Mouse (Mus musculus): ENCODE measurements around the gene Dpp4. TPM values are rescaled to one million over a fixed set of nuclear protein-coding genes. Genes with fewer than 3 reads are reported as not detected.

The Dpp4 gene
- polyA plus RNA-seq, 1 experiment from 2014 or later: 0.80 TPM

DNA sequence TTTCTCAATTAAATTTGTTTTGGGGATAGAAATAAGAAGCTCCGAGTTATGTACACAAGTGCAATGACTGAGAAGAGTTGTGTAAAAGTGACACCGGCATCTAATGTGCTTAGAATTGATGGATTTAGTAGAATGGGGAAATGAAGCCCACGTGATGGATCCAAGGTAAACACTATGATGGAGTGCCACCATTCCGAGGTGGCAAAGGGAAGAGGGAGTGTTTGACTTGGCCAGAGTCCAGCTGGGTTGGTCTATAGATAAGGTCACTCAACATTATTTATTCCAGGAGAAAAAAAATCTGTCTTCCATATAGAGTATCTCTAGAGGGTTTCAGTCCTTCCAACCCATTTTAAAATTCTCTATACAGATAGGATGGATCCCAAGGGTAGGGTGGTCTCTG, 28.8 kb downstream of the Dpp4 start:
- H3K4me2 ChIP-seq (ENCODE audit: low read depth): no peak overlapping the region
- ATAC-seq (ENCODE audit: insufficient read depth, low FRiP score, low TSS enrichment): no peak
- WGBS: 84% methylated on average over 4 of the region's 4 CpGs

DNA sequence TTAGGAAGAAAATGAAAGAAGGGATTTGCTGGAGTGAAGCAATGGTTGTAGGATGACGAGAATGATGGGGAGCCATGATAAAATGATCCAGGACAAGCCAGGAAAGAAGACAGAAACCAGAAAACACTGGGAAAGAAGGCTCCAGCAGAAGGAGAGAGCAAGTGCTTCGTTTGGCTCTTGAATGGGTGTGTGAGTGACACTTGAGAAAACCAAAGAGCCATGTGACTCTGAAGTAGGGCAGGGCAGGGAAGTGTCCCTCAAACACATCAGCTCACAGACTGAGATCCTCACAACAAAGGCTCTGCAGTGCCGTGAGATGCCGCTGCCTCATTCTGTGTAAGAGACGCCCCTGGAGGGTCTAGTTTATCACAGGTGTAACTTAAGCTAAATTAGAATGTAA, 29.6 kb downstream of the Dpp4 start:
- Histone ChIP-seq H3K36me3 (ENCODE audit: control insufficient read depth, insufficient read depth, low read length) (no peaks in the 10 kb centered on the region), H3K4me1 (ENCODE audit: control insufficient read depth, insufficient read depth, low read length) (no peaks in the 10 kb centered on the region), H3K4me2 (ENCODE audit: low read depth) (no peak overlapping the region), H3K9me3 (ENCODE audit: control insufficient read depth, low read length) (no peaks in the 10 kb centered on the region), H3K27me3 (ENCODE audit: control insufficient read depth, insufficient read depth, low read length) (no peaks in the 10 kb centered on the region), H3K4me3 (ENCODE audit: low read depth, low read length) (no peak overlapping the region), H3K9ac (ENCODE audit: low read length) (no peak overlapping the region), H3K27ac (ENCODE audit: low read depth, low read length) (no peak overlapping the region)
- WGBS: 72% methylated on average over 5 of the region's 5 CpGs
- no peak for ATAC-seq (ENCODE audit: insufficient read depth, low FRiP score, low TSS enrichment)
- no peak for DNase-seq (ENCODE audit: low spot score)

More for the DNA sequence above, 28.8 kb downstream of the Dpp4 start:
- no peaks in the 10 kb centered on the region for H3K36me3 ChIP-seq (ENCODE audit: control insufficient read depth, insufficient read depth, low read length)
- H3K27ac ChIP-seq (ENCODE audit: low read depth, low read length): no peak overlapping the region
- H3K4me3 ChIP-seq (ENCODE audit: low read depth, low read length): no peak overlapping the region
- no peaks in the 10 kb centered on the region for H3K27me3 ChIP-seq (ENCODE audit: control insufficient read depth, insufficient read depth, low read length)
- H3K9me3 ChIP-seq (ENCODE audit: control insufficient read depth, low read length): no peaks in the 10 kb centered on the region
- H3K4me1 ChIP-seq (ENCODE audit: control insufficient read depth, insufficient read depth, low read length): no peaks in the 10 kb centered on the region
- no peak for DNase-seq (ENCODE audit: low spot score)
- no peak overlapping the region for H3K9ac ChIP-seq (ENCODE audit: low read length)

DNA sequence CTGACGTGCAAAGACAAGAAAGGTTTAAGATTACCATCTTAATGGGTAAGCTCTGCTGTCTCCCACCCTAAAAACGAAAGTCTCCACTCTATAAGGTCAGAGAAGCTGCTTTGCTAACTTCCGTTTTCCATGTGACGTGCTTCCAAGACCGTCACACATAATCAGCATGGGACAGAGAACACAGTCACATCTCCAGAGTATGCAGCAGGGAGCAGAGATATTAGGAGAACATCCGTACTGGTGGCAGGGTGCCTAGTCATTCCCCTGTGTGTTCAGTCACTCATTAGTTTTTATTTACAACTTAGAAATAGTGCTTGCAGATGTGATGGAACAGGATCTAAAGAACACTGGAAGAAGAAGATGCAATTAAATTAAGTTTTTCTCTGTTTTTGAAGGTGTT, 30.3 kb downstream of the Dpp4 start:
- no peak overlapping the region for H3K4me3 ChIP-seq (ENCODE audit: low read depth, low read length)
- ATAC-seq (ENCODE audit: insufficient read depth, low FRiP score, low TSS enrichment) (no peak), DNase-seq (ENCODE audit: low spot score) (no peak)
- H3K27me3 ChIP-seq (ENCODE audit: control insufficient read depth, insufficient read depth, low read length): no peaks in the 10 kb centered on the region
- no peaks in the 10 kb centered on the region for H3K36me3 ChIP-seq (ENCODE audit: control insufficient read depth, insufficient read depth, low read length)
- no peak overlapping the region for H3K4me2 ChIP-seq (ENCODE audit: low read depth)
- H3K9ac ChIP-seq (ENCODE audit: low read length): no peak overlapping the region
- H3K9me3 ChIP-seq (ENCODE audit: control insufficient read depth, low read length): no peaks in the 10 kb centered on the region
- no peak overlapping the region for H3K27ac ChIP-seq (ENCODE audit: low read depth, low read length)
- H3K4me1 ChIP-seq (ENCODE audit: control insufficient read depth, insufficient read depth, low read length): no peaks in the 10 kb centered on the region
- 83% methylated on average over 6 of the region's 6 CpGs for WGBS

DNA sequence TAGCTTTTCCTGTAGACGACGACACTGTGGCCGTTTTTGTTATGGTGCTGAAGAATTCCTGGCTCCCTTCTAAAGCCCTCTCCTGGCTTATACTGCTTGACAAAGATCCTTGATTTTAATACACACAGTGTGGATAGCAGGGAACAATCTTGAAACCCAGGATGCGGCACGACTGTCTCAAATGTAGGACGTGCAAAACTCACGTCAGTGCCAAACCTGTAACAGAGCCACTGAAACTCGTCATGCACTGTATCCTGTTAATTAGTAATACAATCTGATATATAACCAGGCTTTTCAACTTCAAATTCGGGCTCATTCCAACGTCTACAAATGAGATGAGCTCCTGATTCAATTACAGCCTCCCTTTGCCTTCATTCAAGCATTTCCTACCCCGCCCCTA, 38.3 kb downstream of the Dpp4 start:
- H3K4me2 ChIP-seq (ENCODE audit: low read depth): no peak overlapping the region
- H3K36me3 ChIP-seq (ENCODE audit: control insufficient read depth, insufficient read depth, low read length): no peaks in the 10 kb centered on the region
- no peak overlapping the region for H3K27ac ChIP-seq (ENCODE audit: low read depth, low read length)
- no peak for DNase-seq (ENCODE audit: low spot score)
- H3K27me3 ChIP-seq (ENCODE audit: control insufficient read depth, insufficient read depth, low read length): no peaks in the 10 kb centered on the region
- WGBS: 84% methylated on average over 11 of the region's 11 CpGs
- H3K9me3 ChIP-seq (ENCODE audit: control insufficient read depth, low read length): no peaks in the 10 kb centered on the region
- H3K4me3 ChIP-seq (ENCODE audit: low read depth, low read length): no peak overlapping the region
- no peak overlapping the region for H3K9ac ChIP-seq (ENCODE audit: low read length)
- no peak for ATAC-seq (ENCODE audit: insufficient read depth, low FRiP score, low TSS enrichment)
- H3K4me1 ChIP-seq (ENCODE audit: control insufficient read depth, insufficient read depth, low read length): no peaks in the 10 kb centered on the region

DNA sequence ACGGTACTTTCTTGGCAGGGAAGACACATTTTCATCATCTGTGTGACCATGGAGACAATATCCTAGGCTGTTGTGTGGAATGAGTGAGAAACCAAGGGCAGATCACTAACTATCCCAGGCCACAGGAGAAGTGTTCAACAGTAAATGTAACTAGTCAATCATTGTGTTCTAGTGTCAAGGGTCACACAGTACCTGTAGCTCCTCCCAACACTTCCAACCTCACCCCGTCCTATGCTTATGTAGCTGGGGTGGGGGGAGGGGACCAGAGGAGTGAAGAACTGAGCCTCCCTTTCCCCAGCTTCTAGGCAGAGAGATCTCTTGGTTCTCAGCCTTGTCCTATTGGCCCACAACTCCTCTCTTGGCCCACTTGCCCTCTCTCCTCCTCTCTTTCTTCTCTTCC, 42.0 kb downstream of the Dpp4 start:
- Histone ChIP-seq H3K4me2 (ENCODE audit: low read depth) (no peak overlapping the region), H3K4me1 (ENCODE audit: control insufficient read depth, insufficient read depth, low read length) (no peaks in the 10 kb centered on the region), H3K9me3 (ENCODE audit: control insufficient read depth, low read length) (no peaks in the 10 kb centered on the region), H3K9ac (ENCODE audit: low read length) (no peak overlapping the region), H3K36me3 (ENCODE audit: control insufficient read depth, insufficient read depth, low read length) (no peaks in the 10 kb centered on the region), H3K4me3 (ENCODE audit: low read depth, low read length) (no peak overlapping the region), H3K27me3 (ENCODE audit: control insufficient read depth, insufficient read depth, low read length) (no peaks in the 10 kb centered on the region), H3K27ac (ENCODE audit: low read depth, low read length) (no peak overlapping the region)
- 87% methylated on average over 2 of the region's 2 CpGs for WGBS
- DNase-seq (ENCODE audit: low spot score): no peak
- no peak for ATAC-seq (ENCODE audit: insufficient read depth, low FRiP score, low TSS enrichment)

DNA sequence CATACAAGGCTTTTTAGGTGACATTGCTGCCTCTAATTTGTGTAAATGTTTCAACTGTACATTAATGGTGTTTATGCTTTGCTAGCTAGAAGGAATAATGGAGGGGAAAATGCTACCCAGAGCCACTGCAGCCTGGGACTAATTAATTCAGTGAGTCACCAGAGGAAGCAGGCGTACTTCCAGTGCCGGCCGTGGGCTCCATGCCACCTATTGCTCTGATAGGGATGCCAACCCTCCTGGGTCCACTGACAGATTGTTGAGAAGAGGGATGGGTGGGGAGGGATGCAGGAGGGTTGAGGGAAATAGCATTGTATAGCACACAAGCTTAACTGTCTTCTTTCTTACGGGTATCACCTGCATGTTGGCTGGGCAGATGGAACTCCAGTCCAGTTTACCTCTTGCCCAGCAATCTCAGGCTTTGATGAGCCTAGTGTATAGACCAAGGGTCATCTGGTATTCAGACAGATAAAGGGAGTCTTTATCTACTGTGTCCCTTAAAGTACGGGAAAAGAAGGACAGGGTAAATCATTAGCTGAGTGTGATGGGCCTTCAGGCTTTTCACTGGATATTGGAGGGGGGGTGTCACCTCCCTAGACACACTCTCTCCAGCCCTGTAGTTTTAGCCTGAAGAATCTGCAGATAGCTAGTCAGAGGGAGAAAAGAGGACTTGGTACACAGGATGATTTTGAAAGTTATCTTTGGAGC, 43.5 kb downstream of the Dpp4 start:
- Histone ChIP-seq H3K4me2 (ENCODE audit: low read depth) (no peak overlapping the region), H3K27me3 (ENCODE audit: control insufficient read depth, insufficient read depth, low read length) (no peaks in the 10 kb centered on the region), H3K36me3 (ENCODE audit: control insufficient read depth, insufficient read depth, low read length) (no peaks in the 10 kb centered on the region), H3K4me3 (ENCODE audit: low read depth, low read length) (no peak overlapping the region), H3K9ac (ENCODE audit: low read length) (no peak overlapping the region), H3K4me1 (ENCODE audit: control insufficient read depth, insufficient read depth, low read length) (no peaks in the 10 kb centered on the region), H3K9me3 (ENCODE audit: control insufficient read depth, low read length) (no peaks in the 10 kb centered on the region), H3K27ac (ENCODE audit: low read depth, low read length) (no peak overlapping the region)
- ATAC-seq (ENCODE audit: insufficient read depth, low FRiP score, low TSS enrichment) (no peak), DNase-seq (ENCODE audit: low spot score) (no peak)
- 77% methylated on average over 5 of the region's 5 CpGs for WGBS

DNA sequence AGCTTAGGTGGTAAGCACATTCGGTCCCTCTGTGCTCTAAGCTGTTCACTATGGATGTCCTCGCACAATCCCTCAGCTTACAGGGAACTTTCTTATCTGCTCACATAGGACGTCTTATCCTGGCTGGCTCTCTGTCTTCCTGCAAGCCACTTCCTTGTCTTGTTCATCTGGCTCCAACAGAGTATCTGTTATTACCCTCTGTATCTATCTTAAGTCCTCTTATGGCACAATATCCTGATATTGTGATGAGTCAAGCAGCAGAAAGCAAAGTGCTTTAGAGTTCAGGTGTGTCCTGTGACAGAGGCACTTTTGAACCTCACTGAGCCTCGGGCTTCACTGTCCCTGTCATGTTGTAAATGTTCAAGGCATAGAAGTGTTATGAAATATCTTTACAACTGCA, 48.4 kb downstream of the Dpp4 start:
- H3K9me3 ChIP-seq (ENCODE audit: control insufficient read depth, low read length): no peaks in the 10 kb centered on the region
- no peaks in the 10 kb centered on the region for H3K4me1 ChIP-seq (ENCODE audit: control insufficient read depth, insufficient read depth, low read length)
- H3K9ac ChIP-seq (ENCODE audit: low read length): no peak overlapping the region
- WGBS: 89% methylated on average over 4 of the region's 4 CpGs
- DNase-seq (ENCODE audit: low spot score) (no peak), ATAC-seq (ENCODE audit: insufficient read depth, low FRiP score, low TSS enrichment) (no peak)
- H3K36me3 ChIP-seq (ENCODE audit: control insufficient read depth, insufficient read depth, low read length): no peaks in the 10 kb centered on the region
- H3K27me3 ChIP-seq (ENCODE audit: control insufficient read depth, insufficient read depth, low read length): no peaks in the 10 kb centered on the region
- no peak overlapping the region for H3K27ac ChIP-seq (ENCODE audit: low read depth, low read length)
- no peak overlapping the region for H3K4me3 ChIP-seq (ENCODE audit: low read depth, low read length)
- no peak overlapping the region for H3K4me2 ChIP-seq (ENCODE audit: low read depth)

DNA sequence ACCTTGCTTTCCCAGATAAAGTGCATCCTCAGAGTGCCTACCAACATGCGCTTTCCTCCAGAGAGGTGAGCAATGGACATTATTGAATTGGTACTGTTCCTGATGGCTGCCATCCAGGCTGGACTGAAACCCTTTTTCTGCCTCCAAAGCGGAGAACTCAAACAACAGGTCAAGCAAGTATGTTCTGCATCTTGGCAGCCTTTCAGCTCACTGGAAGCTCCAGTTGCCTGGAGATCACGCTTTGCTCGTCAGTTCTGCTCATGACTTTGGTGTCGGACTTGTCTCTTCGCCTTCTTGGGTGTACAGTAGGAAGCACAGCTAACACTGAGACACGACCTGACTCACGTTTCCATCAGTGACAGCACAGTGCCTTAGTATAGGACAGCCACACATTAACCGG, 49.8 kb downstream of the Dpp4 start:
- DNase-seq (ENCODE audit: low spot score) (no peak), ATAC-seq (ENCODE audit: insufficient read depth, low FRiP score, low TSS enrichment) (no peak)
- WGBS: 87% methylated on average over 9 of the region's 9 CpGs
- Histone ChIP-seq H3K27me3 (ENCODE audit: control insufficient read depth, insufficient read depth, low read length) (no peaks in the 10 kb centered on the region), H3K9me3 (ENCODE audit: control insufficient read depth, low read length) (no peaks in the 10 kb centered on the region), H3K4me1 (ENCODE audit: control insufficient read depth, insufficient read depth, low read length) (no peaks in the 10 kb centered on the region), H3K4me3 (ENCODE audit: low read depth, low read length) (no peak overlapping the region), H3K27ac (ENCODE audit: low read depth, low read length) (no peak overlapping the region), H3K4me2 (ENCODE audit: low read depth) (no peak overlapping the region), H3K36me3 (ENCODE audit: control insufficient read depth, insufficient read depth, low read length) (no peaks in the 10 kb centered on the region), H3K9ac (ENCODE audit: low read length) (no peak overlapping the region)

DNA sequence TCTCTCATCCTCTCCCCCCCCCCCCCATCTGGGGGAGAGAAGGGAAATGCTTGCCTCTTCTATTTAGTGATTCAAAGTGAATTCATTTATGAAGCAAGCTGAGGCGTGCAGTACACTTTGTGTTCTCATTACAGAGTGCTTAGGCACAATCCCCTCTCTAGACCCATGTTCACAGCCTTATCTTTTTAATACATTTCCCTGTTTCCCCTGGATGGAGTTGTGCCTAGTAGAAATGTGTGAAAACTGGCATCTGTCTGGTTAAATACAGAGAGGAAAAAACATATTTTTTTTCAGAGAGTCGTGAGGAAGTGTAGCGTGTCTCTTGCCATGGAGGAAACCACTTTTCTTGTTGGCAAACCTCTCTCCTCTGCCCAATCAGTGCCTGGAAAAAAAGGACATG, 50.5 kb downstream of the Dpp4 start:
- Histone ChIP-seq H3K4me3 (ENCODE audit: low read depth, low read length) (no peak overlapping the region), H3K27me3 (ENCODE audit: control insufficient read depth, insufficient read depth, low read length) (no peaks in the 10 kb centered on the region), H3K9me3 (ENCODE audit: control insufficient read depth, low read length) (no peaks in the 10 kb centered on the region), H3K9ac (ENCODE audit: low read length) (no peak overlapping the region), H3K4me1 (ENCODE audit: control insufficient read depth, insufficient read depth, low read length) (no peaks in the 10 kb centered on the region), H3K4me2 (ENCODE audit: low read depth) (no peak overlapping the region), H3K36me3 (ENCODE audit: control insufficient read depth, insufficient read depth, low read length) (no peaks in the 10 kb centered on the region), H3K27ac (ENCODE audit: low read depth, low read length) (no peak overlapping the region)
- DNase-seq (ENCODE audit: low spot score) (no peak), ATAC-seq (ENCODE audit: insufficient read depth, low FRiP score, low TSS enrichment) (no peak)
- 85% methylated on average over 3 of the region's 3 CpGs for WGBS
